Mouse (Mus musculus): ENCODE measurements around the gene Pstk. TPM values are rescaled to one million over a fixed set of nuclear protein-coding genes. Genes with fewer than 3 reads are reported as not detected.
A peak's percentile ranks its signal among the peaks of the same experiment; 100 is the strongest.

Pstk gene
- polyA plus RNA-seq (2016; fragmentation: Nextera tagmentation; extraction: Ambion mirVana): 54.8 and 56.5 TPM in 2 replicates

DNA sequence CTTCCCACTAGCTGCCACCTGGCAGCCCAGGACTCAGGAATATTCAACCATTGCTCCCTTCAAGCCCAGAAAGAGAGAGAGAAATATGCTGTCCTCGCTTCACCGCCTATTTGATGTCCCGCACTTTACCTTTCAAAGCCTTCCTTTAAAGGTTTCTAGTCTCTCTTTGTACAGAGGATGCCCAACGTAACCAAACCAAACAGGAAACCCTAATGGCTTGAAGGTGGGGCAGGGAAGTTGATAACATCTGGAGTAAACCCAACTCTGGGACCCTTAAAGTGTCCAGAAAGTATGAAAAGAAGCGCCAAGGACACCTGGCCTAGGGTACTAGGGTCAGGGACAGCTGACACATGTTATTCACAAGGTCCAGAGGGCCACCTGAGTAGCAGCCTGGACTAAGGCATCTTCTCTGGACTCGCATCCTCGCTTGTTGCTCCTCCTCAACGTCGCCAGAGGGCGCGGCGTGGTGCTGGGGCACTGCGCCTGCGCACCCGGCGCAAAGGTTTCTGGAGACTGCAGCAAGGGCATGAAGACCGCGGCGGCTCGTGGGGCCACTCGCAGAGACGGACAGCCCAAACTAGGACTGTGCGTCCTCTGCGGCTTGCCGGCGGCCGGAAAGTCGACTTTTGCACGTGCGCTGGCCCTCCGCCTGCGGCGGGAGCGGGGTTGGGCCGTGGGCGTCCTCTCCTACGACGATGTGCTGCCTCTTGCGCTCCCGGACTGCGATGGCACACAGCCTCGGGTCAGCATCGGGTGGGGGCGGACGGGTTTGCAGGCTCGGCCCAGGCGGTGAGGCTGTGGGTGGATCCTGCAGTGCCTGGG, at the start of gene Pstk:
Pstk (plus strand) TSS at position 494 of the 822 bp plus-strand sequence.
- peaks cover 5% of the 10 kb centered on the region for H3K4me1 ChIP-seq
- H3K9ac ChIP-seq: peak within 1 kb of the TSS; percentile 85
- peak within 1 kb of the TSS; percentile 76 for H3K4me3 ChIP-seq
- H3K27me3 ChIP-seq: no peaks in the 10 kb centered on the region
- peak within 1 kb of the TSS; percentile 79 for H3K4me2 ChIP-seq (replicated peaks)
- no peaks in the 10 kb centered on the region for H3K36me3 ChIP-seq
- H3K9me3 ChIP-seq (replicated peaks): no peaks in the 10 kb centered on the region
- peak; percentile 97 for ATAC-seq (ENCODE audit: low FRiP score)
- H3K27ac ChIP-seq: peak within 1 kb of the TSS; percentile 89
- WGBS: 4% methylated on average over 47 of the region's 47 CpGs

- 80% methylated on average over 2 of the region's 2 CpGs for WGBS
These were observed 48.7 kb upstream of the Pstk start, which contains the start of gene Cuzd1 for GRCm38 (mm10) chr7:131322192-131322591. Gene Cuzd1, minus strand, starts transcription at chr7:131322292.

DNA sequence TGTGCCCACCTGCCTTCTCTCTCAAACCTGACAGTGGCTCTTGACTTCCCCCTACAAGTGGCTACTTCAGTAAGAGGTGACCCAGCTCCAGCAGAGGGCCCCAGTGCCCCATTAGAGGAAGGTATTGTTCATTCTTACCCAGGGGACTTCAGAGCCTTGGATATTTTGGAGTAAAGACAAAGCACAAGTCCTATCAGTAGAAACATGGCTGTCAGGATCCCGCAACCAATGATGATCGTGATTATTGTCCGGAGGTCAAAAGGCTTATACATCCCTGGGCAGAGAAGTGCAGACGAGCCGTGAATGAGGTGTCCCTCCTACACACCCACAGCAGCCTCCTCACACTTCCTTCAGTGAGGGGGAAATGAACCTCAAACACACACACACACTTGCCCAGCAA, 43.9 kb upstream of the Pstk start:
- no peaks in the 10 kb centered on the region for H3K4me1 ChIP-seq
- no peaks in the 10 kb centered on the region for H3K27me3 ChIP-seq
- H3K36me3 ChIP-seq: no peaks in the 10 kb centered on the region
- no peak for ATAC-seq (ENCODE audit: low FRiP score)
- WGBS: 90% methylated on average over 5 of the region's 5 CpGs
- H3K27ac ChIP-seq: no peak overlapping the region
- H3K4me3 ChIP-seq: no peak overlapping the region
- H3K9me3 ChIP-seq (replicated peaks): no peaks in the 10 kb centered on the region
- H3K9ac ChIP-seq: no peak overlapping the region
- H3K4me2 ChIP-seq (replicated peaks): no peak overlapping the region

More at GRCm38 (mm10) chr7:131322192-131322591, 48.7 kb upstream of the Pstk start, which contains the start of gene Cuzd1:
- Histone ChIP-seq H3K9me3 (replicated peaks) (no peaks in the 10 kb centered on the region), H3K36me3 (no peaks in the 10 kb centered on the region), H3K9ac (no peak within 1 kb of the TSS), H3K4me1 (no peaks in the 10 kb centered on the region), H3K4me3 (no peak within 1 kb of the TSS), H3K4me2 (replicated peaks) (no peak within 1 kb of the TSS), H3K27ac (no peak within 1 kb of the TSS), H3K27me3 (no peaks in the 10 kb centered on the region)
- no peak for ATAC-seq (ENCODE audit: low FRiP score)

GRCm38 (mm10) chr7:131329416-131329815, 41.5 kb upstream of the Pstk start, which contains the start of gene Fam24b:
Gene Fam24b, minus strand, starts transcription at chr7:131329516.
- H3K27ac ChIP-seq: no peak within 1 kb of the TSS
- no peak within 1 kb of the TSS for H3K4me2 ChIP-seq (replicated peaks)
- H3K4me1 ChIP-seq: no peaks in the 10 kb centered on the region
- H3K27me3 ChIP-seq: no peaks in the 10 kb centered on the region
- WGBS: 95% methylated on average over 5 of the region's 5 CpGs
- H3K9me3 ChIP-seq (replicated peaks): no peaks in the 10 kb centered on the region
- no peak within 1 kb of the TSS for H3K9ac ChIP-seq
- ATAC-seq (ENCODE audit: low FRiP score): no peak
- H3K4me3 ChIP-seq: no peak within 1 kb of the TSS
- no peaks in the 10 kb centered on the region for H3K36me3 ChIP-seq

DNA sequence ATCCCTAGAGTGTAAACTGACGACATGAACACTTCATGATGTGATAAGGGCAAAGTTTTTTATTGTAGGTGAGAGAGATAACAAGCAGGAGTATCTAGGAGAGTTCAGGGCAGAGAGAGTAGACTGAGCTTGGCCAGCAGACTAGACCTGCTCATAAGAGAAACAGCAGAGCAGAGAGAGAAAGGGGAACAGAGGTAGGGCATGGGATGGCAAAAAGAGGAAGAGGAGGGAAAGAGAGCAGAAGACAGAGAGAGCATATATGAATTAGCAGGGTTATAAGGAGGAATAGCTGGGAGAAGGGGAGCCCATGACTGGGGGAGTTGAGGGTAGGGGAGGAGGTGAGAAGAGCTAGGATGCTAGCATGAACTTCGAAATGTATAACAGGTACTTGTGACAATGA, 39.3 kb upstream of the Pstk start:
- no peaks in the 10 kb centered on the region for H3K27me3 ChIP-seq
- 82% methylated on average over 2 of the region's 2 CpGs for WGBS
- no peaks in the 10 kb centered on the region for H3K4me1 ChIP-seq
- H3K4me2 ChIP-seq (replicated peaks): no peak overlapping the region
- H3K36me3 ChIP-seq: no peaks in the 10 kb centered on the region
- H3K9ac ChIP-seq: no peak overlapping the region
- H3K27ac ChIP-seq: no peak overlapping the region
- no peaks in the 10 kb centered on the region for H3K9me3 ChIP-seq (replicated peaks)
- no peak for ATAC-seq (ENCODE audit: low FRiP score)
- H3K4me3 ChIP-seq: no peak overlapping the region

DNA sequence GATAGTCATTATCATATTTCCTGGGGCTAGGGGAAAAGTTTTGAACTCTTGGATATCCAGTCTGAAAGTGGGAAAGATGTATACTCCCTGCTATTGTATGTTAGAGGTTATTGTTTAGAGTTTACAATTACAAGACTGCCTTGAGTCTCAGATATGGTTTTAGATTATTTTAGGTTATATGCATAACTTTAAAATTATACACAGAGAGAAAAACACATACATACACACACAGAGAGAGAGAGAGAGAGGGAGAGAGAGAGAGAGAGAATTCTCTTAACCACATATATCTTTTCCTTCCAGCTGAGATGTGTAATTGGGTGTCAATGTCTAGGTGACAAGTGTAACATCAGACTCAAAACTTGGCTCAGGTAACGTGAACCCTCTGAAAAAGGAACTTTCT, 37.4 kb upstream of the Pstk start, which contains the start of gene Fam24a:
Fam24a (plus strand) TSS at position 301 of the 400 bp plus-strand sequence.
- H3K4me2 ChIP-seq (replicated peaks): no peak within 1 kb of the TSS
- no peak within 1 kb of the TSS for H3K9ac ChIP-seq
- no peak within 1 kb of the TSS for H3K4me3 ChIP-seq
- no peak for ATAC-seq (ENCODE audit: low FRiP score)
- H3K4me1 ChIP-seq: no peaks in the 10 kb centered on the region
- no peaks in the 10 kb centered on the region for H3K36me3 ChIP-seq
- no peak within 1 kb of the TSS for H3K27ac ChIP-seq
- H3K9me3 ChIP-seq (replicated peaks): no peaks in the 10 kb centered on the region
- 26% methylated on average over 1 of the region's 1 CpGs for WGBS
- no peaks in the 10 kb centered on the region for H3K27me3 ChIP-seq

DNA sequence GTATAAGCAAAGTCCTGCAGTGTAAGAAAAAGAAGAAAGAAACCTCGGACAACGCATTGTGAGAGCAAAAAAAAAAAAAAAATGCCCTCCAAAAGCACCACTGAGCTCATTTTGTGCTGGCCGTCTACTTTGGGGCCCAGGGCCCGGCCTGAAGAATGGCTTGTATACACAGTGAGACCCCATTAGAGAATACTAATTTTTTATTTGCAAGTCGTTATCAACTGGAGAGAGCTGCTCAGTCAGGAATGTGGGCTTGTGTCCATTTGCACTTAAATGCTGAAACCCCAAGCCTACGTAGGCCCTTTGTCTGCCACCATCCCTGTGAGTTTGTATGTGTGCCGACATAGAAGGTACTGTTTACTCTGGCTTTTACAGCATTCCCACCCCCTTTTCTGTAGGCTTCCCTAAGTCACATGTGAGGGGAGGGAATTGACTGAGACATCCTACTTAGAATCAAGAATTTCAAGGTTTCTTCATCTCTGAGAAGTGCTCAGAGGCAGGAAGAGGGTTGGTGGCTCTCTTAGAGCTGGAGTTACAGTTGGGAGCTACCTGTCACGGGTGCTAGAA, 33.4 kb upstream of the Pstk start:
- Histone ChIP-seq H3K27me3 (no peaks in the 10 kb centered on the region), H3K9ac (no peak overlapping the region), H3K4me3 (no peak overlapping the region), H3K4me1 (no peaks in the 10 kb centered on the region), H3K36me3 (peaks cover 17% of the 10 kb centered on the region; the same call in 1 of the 2 replicates), H3K4me2 (replicated peaks) (no peak overlapping the region), H3K9me3 (replicated peaks) (no peaks in the 10 kb centered on the region), H3K27ac (no peak overlapping the region)
- ATAC-seq (ENCODE audit: low FRiP score): 0 out of 2 replicates have a peak, but pooled peaks have one; percentile 32
- WGBS: 50% methylated on average over 8 of the region's 8 CpGs

GRCm38 (mm10) chr7:131345856-131346541, 24.9 kb upstream of the Pstk start:
- no peak overlapping the region for H3K27ac ChIP-seq
- H3K4me2 ChIP-seq (replicated peaks): no peak overlapping the region
- WGBS: 71% methylated on average over 7 of the region's 7 CpGs
- H3K9ac ChIP-seq: no peak overlapping the region
- H3K4me3 ChIP-seq: no peak overlapping the region
- no peaks in the 10 kb centered on the region for H3K4me1 ChIP-seq
- ATAC-seq (ENCODE audit: low FRiP score): no peak
- H3K36me3 ChIP-seq: peaks cover 46% of the 10 kb centered on the region
- no peaks in the 10 kb centered on the region for H3K9me3 ChIP-seq (replicated peaks)
- H3K27me3 ChIP-seq: no peaks in the 10 kb centered on the region

- Histone ChIP-seq H3K36me3 (peaks cover 46% of the 10 kb centered on the region), H3K4me1 (peaks cover 3% of the 10 kb centered on the region), H3K27me3 (no peaks in the 10 kb centered on the region), H3K27ac (no peak overlapping the region), H3K9me3 (replicated peaks) (no peaks in the 10 kb centered on the region), H3K4me3 (no peak overlapping the region), H3K4me2 (replicated peaks) (no peak overlapping the region), H3K9ac (no peak overlapping the region)
- no peak for ATAC-seq (ENCODE audit: low FRiP score)
- 98% methylated on average over 13 of the region's 13 CpGs for WGBS
These were observed 14.8 kb upstream of the Pstk start for GRCm38 (mm10) chr7:131356105-131356504.

GRCm38 (mm10) chr7:131362269-131362614, 8.7 kb upstream of the Pstk start:
- under 1% methylated on average over 35 of the region's 35 CpGs for WGBS
- H3K9ac ChIP-seq: peak overlapping the region; percentile 92
- ATAC-seq (ENCODE audit: low FRiP score): peak; percentile 90

DNA sequence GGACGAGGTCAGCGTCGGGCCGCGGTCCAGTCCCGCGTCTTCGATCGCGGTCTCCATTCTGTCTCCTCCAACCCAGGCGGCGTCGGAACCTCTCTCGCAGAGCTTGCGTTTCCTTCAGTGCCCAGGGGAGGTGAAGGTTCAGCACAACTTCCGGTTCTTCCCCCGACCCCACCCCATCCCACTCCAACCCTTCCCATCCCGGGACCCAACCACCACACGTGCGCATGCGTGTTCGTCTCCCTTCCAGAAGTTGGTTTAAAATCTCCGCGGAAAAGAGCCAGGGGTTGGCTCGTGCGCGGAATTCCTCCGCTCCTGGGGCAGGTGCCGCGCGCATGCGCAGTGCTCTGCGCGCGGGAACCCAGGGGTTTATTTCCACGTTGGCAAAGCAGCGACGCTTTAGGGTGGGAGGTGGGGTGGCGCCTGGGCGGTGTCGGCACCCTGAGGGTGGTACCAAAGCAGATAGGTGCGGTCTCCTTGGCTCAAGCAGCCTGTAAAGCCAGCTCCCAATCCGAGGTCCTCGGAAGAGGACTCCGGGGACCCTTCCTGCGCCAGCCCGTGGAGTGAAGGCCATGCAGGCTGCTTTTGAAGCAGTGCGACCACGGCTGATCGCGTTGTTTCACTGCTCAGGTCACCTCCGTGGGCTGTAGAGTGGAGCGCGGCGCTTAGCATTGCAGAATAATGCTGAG, 8.2 kb upstream of the Pstk start, which contains the start of gene 2310057M21Rik:
2310057M21Rik (minus strand) TSS at position 145 of the 686 bp plus-strand sequence.
- peak; percentile 99 for ATAC-seq (ENCODE audit: low FRiP score)
- Histone ChIP-seq H3K9ac (peak within 1 kb of the TSS; percentile 92), H3K4me3 (peak within 1 kb of the TSS; percentile 85), H3K27ac (peak within 1 kb of the TSS; percentile 87), H3K9me3 (replicated peaks) (no peaks in the 10 kb centered on the region), H3K36me3 (peaks cover 14% of the 10 kb centered on the region), H3K4me2 (replicated peaks) (peak within 1 kb of the TSS; percentile 78), H3K27me3 (no peaks in the 10 kb centered on the region), H3K4me1 (peaks cover 14% of the 10 kb centered on the region)
- WGBS: under 1% methylated on average over 55 of the region's 55 CpGs

More at GRCm38 (mm10) chr7:131362269-131362614, 8.7 kb upstream of the Pstk start:
- Histone ChIP-seq H3K27me3 (no peaks in the 10 kb centered on the region), H3K4me2 (replicated peaks) (peak overlapping the region; percentile 78), H3K9me3 (replicated peaks) (no peaks in the 10 kb centered on the region), H3K4me1 (peaks cover 14% of the 10 kb centered on the region), H3K27ac (peak overlapping the region; percentile 85), H3K36me3 (peaks cover 19% of the 10 kb centered on the region), H3K4me3 (peak overlapping the region; percentile 85)

All from hindbrain, embryonic 12.5 days (tissue).